Mouse (Mus musculus): ENCODE data around the gene Cma1. TPM values are rescaled to one million over a fixed set of nuclear protein-coding genes. Genes with fewer than 3 reads are reported as not detected.

The Cma1 gene
- polyA plus RNA-seq, 1 experiment, result 0.90 TPM

DNA sequence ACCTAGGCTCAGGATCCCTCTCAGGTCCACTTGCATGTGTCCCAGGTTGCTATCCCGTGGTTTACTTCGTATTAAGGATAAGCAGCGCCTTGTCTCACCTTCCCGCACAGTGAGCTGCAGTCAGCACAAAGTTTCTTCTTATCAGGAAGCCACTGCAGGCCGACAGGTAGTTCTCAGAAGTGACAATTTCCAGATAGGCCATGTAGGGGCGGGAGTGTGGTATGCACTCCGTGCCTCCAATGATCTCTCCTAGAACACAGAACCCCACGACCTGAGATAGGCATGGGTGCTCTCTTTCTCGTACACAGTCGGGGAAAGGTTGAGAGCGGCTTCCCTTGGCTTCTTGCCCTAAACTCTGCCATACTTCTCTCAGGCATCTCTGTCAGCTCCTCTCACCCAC is 874 bp downstream of the Cma1 start:
- Histone ChIP-seq H3K27me3 (ENCODE audit: control insufficient read depth, insufficient read depth, insufficient read length) (no peaks in the 10 kb centered on the region), H3K79me3 (ENCODE audit: low read depth) (no peaks in the 10 kb centered on the region), H3K36me3 (ENCODE audit: control insufficient read depth, insufficient read depth) (no peaks in the 10 kb centered on the region), H3ac (ENCODE audit: control insufficient read depth, insufficient read length, low read depth) (no peak overlapping the region), H3K79me2 (ENCODE audit: control insufficient read depth, insufficient read depth) (no peaks in the 10 kb centered on the region), H3K4me3 (ENCODE audit: insufficient read depth, poor library complexity, severe bottlenecking) (no peak overlapping the region)
- no peak for TF ChIP-seq MYOG (IDR thresholded peaks at IDR 0.05; ENCODE audit: control insufficient read depth, extremely low read depth, insufficient read length)
- TF ChIP-seq CEBPB (IDR thresholded peaks at IDR 0.05; ENCODE audit: low read depth), result no peak
- TF ChIP-seq MYOD1 (IDR thresholded peaks at IDR 0.05; ENCODE audit: control insufficient read depth, insufficient read length, low read depth), result no peak
- TF ChIP-seq FOSL1 (IDR thresholded peaks at IDR 0.05; ENCODE audit: insufficient read depth, low read length, poor library complexity, severe bottlenecking), result no peak
- TF ChIP-seq USF1 (IDR thresholded peaks at IDR 0.05; ENCODE audit: low read depth), result no peak
- no peak for TF ChIP-seq MAX (IDR thresholded peaks at IDR 0.05)
- no peak for TF ChIP-seq CTCF (IDR thresholded peaks at IDR 0.05; ENCODE audit: control insufficient read depth, insufficient read depth, insufficient read length)

GRCm38 (mm10) chr14:55940070-55940800 is 4.2 kb downstream of the Cma1 start:
- Histone ChIP-seq H3K27me3 (ENCODE audit: control insufficient read depth, insufficient read depth, insufficient read length) (no peaks in the 10 kb centered on the region), H3K4me3 (ENCODE audit: insufficient read depth, poor library complexity, severe bottlenecking) (no peak overlapping the region), H3ac (ENCODE audit: control insufficient read depth, insufficient read length, low read depth) (no peak overlapping the region), H3K79me3 (ENCODE audit: low read depth) (no peaks in the 10 kb centered on the region), H3K79me2 (ENCODE audit: control insufficient read depth, insufficient read depth) (no peaks in the 10 kb centered on the region), H3K36me3 (ENCODE audit: control insufficient read depth, insufficient read depth) (no peaks in the 10 kb centered on the region)
- TF ChIP-seq MAX (IDR thresholded peaks at IDR 0.05) (no peak), CTCF (IDR thresholded peaks at IDR 0.05; ENCODE audit: control insufficient read depth, insufficient read depth, insufficient read length) (no peak), CEBPB (IDR thresholded peaks at IDR 0.05; ENCODE audit: low read depth) (no peak), MYOD1 (IDR thresholded peaks at IDR 0.05; ENCODE audit: control insufficient read depth, insufficient read length, low read depth) (no peak), MYOG (IDR thresholded peaks at IDR 0.05; ENCODE audit: control insufficient read depth, extremely low read depth, insufficient read length) (no peak), FOSL1 (IDR thresholded peaks at IDR 0.05; ENCODE audit: insufficient read depth, low read length, poor library complexity, severe bottlenecking) (no peak), USF1 (IDR thresholded peaks at IDR 0.05; ENCODE audit: low read depth) (no peak)

- TF ChIP-seq CEBPB (IDR thresholded peaks at IDR 0.05; ENCODE audit: low read depth) (no peak), FOSL1 (IDR thresholded peaks at IDR 0.05; ENCODE audit: insufficient read depth, low read length, poor library complexity, severe bottlenecking) (no peak), MYOG (IDR thresholded peaks at IDR 0.05; ENCODE audit: control insufficient read depth, extremely low read depth, insufficient read length) (no peak), MYOD1 (IDR thresholded peaks at IDR 0.05; ENCODE audit: control insufficient read depth, insufficient read length, low read depth) (no peak)
- no peaks in the 10 kb centered on the region for H3K79me3 ChIP-seq (ENCODE audit: low read depth)
- H3K27me3 ChIP-seq (ENCODE audit: control insufficient read depth, insufficient read depth, insufficient read length), result no peaks in the 10 kb centered on the region
- H3K4me3 ChIP-seq (ENCODE audit: insufficient read depth, poor library complexity, severe bottlenecking), result no peak overlapping the region
- no peaks in the 10 kb centered on the region for H3K36me3 ChIP-seq (ENCODE audit: control insufficient read depth, insufficient read depth)
- H3ac ChIP-seq (ENCODE audit: control insufficient read depth, insufficient read length, low read depth), result no peak overlapping the region
- H3K79me2 ChIP-seq (ENCODE audit: control insufficient read depth, insufficient read depth), result no peaks in the 10 kb centered on the region
These were observed 10.9 kb downstream of the Cma1 start for GRCm38 (mm10) chr14:55933586-55933985.

GRCm38 (mm10) chr14:55929263-55929997 is 15.0 kb downstream of the Cma1 start:
- Histone ChIP-seq H3K79me2 (ENCODE audit: control insufficient read depth, insufficient read depth) (no peaks in the 10 kb centered on the region), H3K4me3 (ENCODE audit: insufficient read depth, poor library complexity, severe bottlenecking) (no peak overlapping the region), H3K36me3 (ENCODE audit: control insufficient read depth, insufficient read depth) (no peaks in the 10 kb centered on the region), H3ac (ENCODE audit: control insufficient read depth, insufficient read length, low read depth) (no peak overlapping the region), H3K27me3 (ENCODE audit: control insufficient read depth, insufficient read depth, insufficient read length) (no peaks in the 10 kb centered on the region), H3K79me3 (ENCODE audit: low read depth) (no peaks in the 10 kb centered on the region)
- no peak for TF ChIP-seq MYOG (IDR thresholded peaks at IDR 0.05; ENCODE audit: control insufficient read depth, extremely low read depth, insufficient read length)
- TF ChIP-seq CTCF (IDR thresholded peaks at IDR 0.05; ENCODE audit: control insufficient read depth, insufficient read depth, insufficient read length), result no peak
- TF ChIP-seq MYOD1 (IDR thresholded peaks at IDR 0.05; ENCODE audit: control insufficient read depth, insufficient read length, low read depth), result no peak
- TF ChIP-seq FOSL1 (IDR thresholded peaks at IDR 0.05; ENCODE audit: insufficient read depth, low read length, poor library complexity, severe bottlenecking), result no peak
- TF ChIP-seq USF1 (IDR thresholded peaks at IDR 0.05; ENCODE audit: low read depth), result no peak
- TF ChIP-seq MAX (IDR thresholded peaks at IDR 0.05), result no peak
- TF ChIP-seq CEBPB (IDR thresholded peaks at IDR 0.05; ENCODE audit: low read depth), result no peak

DNA sequence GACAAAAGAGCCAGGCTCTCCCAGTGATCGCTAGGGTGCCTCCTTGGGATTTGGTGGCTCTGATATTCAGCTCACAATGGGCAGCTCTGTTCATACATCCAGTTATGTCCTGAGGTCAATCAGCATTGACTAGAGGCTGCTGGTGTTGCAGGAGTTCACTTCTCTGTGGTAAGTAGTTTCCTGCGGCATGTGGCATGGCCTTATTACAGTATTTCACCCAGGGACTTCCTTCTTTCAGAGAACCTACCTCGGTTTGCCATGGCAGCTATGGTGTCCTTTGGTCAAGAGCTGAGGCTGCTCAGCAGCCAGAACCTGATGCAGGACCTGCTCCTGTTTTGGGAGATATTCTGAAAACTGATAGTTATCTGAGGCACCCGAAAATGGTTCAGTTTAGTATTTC is 17.6 kb downstream of the Cma1 start:
- Histone ChIP-seq H3K27me3 (ENCODE audit: control insufficient read depth, insufficient read depth, insufficient read length) (no peaks in the 10 kb centered on the region), H3K36me3 (ENCODE audit: control insufficient read depth, insufficient read depth) (no peaks in the 10 kb centered on the region), H3K79me2 (ENCODE audit: control insufficient read depth, insufficient read depth) (no peaks in the 10 kb centered on the region), H3K79me3 (ENCODE audit: low read depth) (no peaks in the 10 kb centered on the region), H3K4me3 (ENCODE audit: insufficient read depth, poor library complexity, severe bottlenecking) (no peak overlapping the region), H3ac (ENCODE audit: control insufficient read depth, insufficient read length, low read depth) (no peak overlapping the region)
- TF ChIP-seq MYOD1 (IDR thresholded peaks at IDR 0.05; ENCODE audit: control insufficient read depth, insufficient read length, low read depth) (no peak), MYOG (IDR thresholded peaks at IDR 0.05; ENCODE audit: control insufficient read depth, extremely low read depth, insufficient read length) (no peak), CTCF (IDR thresholded peaks at IDR 0.05; ENCODE audit: control insufficient read depth, insufficient read depth, insufficient read length) (no peak), MAX (IDR thresholded peaks at IDR 0.05) (no peak), CEBPB (IDR thresholded peaks at IDR 0.05; ENCODE audit: low read depth) (no peak), FOSL1 (IDR thresholded peaks at IDR 0.05; ENCODE audit: insufficient read depth, low read length, poor library complexity, severe bottlenecking) (no peak), USF1 (IDR thresholded peaks at IDR 0.05; ENCODE audit: low read depth) (no peak)
